Mouse (Mus musculus): Measurements from ENCODE around the gene Fastkd3.

Fastkd3 gene

DNA sequence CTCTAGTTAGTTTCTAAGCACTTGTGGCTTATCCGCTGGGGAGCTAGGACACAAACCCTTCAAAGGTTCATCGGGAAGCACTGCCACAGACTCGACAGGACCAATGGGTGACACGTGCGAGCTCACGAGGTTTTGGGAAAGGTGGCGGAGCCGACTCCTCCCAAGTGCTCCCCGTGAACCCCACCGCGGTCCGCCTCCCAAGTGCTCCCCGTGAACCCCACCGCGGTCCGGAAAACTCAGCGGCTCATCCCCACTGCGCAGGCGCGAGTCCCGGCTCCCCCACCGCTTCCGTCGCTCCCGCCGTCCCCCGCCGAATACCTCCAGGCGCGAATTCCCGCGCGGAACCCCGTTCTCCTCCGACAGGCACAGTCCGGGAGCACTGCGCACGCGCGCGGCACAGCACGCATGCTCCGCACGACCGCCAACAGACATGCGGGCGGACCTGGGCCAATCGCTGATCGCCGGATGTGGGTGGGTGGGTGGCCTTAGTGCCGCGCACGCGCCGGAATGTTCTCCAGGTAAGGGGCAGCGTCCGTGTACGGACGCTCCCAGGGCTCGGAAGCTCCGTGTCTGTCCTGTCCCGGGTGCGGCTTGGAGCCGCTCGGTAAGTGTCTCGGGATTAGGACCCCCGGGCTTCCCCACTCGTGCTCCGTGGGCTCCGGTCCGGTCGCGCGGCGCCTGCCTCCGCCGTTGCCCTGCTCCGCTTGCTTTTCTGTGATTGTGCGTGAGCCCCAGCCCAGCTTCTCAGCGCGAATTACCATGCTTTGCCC, at the start of gene Fastkd3, which contains the start of gene Mtrr:
Gene Fastkd3, plus strand, starts transcription at position 488 of the 770 bp plus-strand sequence.
Gene Mtrr, minus strand, starts transcription at position 403 of the 770 bp plus-strand sequence.
- CTCF ChIA-PET, result no interaction called here

DNA sequence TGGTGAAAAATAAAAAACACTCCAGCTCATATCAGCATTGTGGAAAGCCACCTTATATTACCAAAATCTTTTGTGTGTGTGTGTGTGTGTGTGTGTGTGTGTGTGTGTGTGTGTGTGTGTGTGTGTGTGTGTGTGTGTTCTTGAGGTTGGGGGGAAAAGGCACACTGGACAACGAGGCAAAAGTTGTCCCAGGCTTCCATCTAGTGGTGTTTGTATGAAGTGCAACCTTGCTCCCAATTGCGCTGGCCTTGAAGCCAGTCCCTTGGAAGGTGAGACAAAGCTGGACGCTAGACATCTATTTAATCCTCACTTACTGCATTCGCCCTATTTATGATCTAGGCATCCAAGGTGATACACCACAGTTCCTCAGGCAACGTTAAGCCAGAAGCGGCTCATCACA, 28.6 kb upstream of the Fastkd3 start:
- CTCF ChIA-PET, result interaction anchor here (0.7 kb wide), 1 partner anchor 1562 kb away, joined by 5 read pairs; no protein-coding TSS in a partner anchor

DNA sequence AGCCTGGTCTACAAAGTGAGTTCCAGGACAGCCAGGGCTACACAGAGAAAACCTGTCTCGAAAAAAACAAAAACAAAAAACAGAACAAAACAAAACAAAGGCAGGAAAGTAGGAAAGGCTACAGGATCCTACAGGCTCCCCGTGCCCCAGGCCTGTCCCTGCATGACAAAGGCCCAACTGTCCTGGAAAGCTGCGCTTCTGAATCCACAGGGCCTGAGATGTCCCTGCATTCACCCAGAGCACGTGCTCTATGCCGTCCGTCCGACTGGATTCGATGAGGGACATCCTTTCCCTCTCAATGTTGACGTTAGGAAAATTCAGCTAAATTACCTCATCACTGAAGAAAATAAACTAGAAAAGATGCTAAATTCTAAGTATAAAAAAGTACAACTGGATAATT, 13.9 kb upstream of the Fastkd3 start:
- CTCF ChIA-PET, result no interaction called here

DNA sequence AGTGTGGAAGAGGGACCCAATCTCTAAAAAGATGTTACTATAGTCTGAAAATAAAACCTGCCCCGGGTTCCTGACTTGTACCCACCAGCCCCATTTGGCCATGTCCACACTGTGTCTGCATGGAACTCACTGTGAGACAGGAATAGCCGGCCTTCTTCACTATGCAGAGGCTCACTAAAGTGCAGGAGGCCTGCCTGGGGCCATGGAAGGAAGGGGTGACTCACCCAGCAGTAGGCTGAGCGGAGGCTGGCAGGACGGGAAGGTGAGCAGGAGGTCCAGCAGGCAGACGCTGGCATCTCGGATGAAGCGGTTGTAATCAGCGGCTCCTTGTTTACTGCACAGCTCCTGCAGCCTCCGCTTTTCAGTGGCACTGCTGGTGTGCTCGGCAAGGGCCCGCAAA, 13.5 kb upstream of the Fastkd3 start:
- CTCF ChIA-PET, result no interaction called here

DNA sequence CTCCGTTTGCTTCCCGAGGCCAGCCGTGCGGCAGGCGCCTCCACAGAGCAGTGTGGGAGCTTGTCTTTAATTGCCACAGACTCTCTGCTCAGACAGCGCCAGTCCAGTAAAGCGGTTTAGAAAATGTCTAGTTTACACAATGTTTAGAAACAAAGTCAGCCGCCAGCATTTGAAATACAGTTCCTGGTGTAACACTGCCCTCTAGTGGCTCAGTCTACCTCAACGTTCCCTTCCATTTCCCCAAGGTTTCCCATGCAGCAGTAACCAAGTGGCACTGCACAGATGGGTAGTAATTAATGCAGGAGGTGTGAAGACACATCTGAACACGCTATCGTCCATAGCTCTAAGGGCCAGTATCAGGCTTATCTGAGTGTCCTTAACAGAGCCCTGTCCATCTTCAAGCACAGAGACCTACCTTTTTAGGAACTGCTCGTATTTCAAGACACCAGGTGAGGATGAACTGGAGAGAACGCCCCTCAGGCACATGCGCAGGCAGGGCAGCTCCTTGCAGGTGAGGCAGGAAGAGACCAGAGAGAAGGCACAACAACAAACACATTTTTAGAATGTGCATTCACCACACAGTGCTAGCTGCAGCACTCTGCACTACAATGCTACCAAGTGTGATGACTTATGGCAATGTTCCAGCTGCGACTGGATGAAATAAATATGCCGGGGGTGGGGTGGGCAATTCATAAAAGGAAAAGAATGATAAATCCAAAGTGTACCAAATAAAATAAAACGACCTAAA, 12.3 kb upstream of the Fastkd3 start:
- CTCF ChIA-PET, result no interaction called here

DNA sequence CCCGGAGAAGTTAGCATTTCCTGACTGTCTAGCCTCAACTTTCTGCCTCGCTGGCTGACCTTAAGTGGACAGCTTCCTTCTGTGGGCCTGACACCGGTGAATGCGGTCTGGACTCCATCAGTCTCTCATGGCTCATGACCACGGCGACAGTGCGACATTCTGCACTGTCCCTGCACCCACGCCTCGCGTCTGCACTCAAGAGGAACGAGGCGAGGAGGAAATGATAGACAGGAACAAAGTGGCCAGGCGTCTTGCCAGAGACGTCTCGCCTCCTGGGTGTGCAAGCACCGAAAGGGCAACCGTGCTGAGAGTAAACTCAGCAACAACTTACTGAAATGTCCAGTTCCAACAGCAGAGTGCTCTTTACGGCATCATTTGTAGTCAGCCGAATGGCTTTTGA, 9.8 kb upstream of the Fastkd3 start:
- CTCF ChIA-PET, result no interaction called here

DNA sequence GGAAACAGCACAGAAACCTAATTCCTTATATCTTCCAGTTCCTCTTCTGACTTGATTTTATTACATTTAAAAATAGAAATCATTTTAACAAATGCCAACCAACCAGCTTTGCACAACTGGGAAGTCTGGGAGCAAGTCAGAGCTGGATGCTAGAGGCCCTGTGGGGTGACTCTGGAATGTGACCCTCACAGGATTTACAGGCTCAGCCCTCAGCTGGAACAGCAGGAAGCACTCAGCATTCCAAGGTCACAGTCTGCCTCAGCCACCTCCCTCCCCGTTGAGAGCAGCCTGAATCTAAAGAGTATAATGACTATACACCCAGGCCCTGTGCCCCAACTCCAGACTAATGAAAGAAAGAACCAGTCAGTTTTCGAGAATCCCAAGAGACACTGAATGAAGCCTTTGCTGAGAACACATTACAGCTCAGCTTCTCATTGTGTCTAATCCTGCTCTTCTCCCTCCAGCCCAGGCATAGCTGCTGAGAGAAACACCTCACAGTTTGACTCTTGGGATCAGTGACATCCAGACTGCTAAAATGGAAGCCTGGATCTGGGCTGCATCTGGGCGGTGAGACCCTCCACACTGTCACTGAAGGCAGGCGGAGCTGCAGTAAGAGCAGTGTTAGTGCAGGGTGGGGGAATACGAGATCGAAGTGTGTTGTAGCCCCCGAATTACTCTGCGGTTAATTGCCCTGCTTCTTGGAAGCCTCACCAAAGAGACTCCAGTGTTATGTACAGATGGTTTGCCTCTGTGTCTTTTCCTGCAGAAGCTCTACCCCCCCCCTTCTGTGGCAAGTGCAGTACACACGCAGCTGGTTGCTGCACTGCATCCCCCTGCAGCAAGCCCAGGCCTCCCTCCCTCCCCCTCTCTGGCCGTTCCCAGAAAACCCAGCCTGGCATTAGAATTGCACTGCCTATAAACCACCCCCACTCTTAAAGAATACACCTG, 8.8 kb upstream of the Fastkd3 start:
- CTCF ChIA-PET, result no interaction called here

DNA sequence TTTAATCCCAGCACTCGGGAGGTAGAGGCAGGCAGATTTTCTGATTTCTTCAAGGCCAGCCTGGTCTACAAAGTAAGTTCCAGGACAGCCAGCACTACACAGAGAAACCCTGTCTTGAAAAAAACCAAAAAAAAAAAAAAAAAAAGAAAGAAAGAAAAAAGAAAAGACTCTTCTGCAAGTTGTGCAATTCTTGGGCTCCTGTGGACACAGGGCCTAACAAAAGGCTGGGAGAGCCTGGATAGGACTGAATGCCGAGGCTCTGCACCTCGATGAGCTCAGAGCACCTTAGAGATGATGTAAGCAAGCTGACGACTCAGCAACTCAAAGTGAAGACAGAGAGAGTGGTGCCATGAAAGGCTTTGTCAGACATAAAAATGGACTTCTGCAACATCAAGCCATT, 7.6 kb upstream of the Fastkd3 start:
- CTCF ChIA-PET, result no interaction called here

DNA sequence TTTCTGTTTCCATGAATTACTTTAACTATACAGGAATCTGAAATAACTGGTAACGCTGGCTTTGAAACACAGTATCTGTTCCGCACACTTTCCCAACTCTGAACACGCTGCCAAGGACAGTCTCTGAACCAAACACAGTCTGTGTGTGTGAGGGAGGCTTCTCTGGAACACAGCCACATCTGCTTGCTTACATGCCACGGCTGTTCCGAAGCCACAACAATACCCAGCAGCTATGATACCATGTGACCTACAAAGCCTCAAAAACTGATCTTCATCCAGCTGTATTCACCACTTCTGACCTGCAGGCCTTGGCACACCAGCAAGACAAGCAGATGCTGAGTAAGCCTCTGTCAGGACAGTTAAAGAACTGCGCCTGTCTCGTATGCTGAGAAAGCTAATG, 4.1 kb upstream of the Fastkd3 start:
- CTCF ChIA-PET, result no interaction called here

DNA sequence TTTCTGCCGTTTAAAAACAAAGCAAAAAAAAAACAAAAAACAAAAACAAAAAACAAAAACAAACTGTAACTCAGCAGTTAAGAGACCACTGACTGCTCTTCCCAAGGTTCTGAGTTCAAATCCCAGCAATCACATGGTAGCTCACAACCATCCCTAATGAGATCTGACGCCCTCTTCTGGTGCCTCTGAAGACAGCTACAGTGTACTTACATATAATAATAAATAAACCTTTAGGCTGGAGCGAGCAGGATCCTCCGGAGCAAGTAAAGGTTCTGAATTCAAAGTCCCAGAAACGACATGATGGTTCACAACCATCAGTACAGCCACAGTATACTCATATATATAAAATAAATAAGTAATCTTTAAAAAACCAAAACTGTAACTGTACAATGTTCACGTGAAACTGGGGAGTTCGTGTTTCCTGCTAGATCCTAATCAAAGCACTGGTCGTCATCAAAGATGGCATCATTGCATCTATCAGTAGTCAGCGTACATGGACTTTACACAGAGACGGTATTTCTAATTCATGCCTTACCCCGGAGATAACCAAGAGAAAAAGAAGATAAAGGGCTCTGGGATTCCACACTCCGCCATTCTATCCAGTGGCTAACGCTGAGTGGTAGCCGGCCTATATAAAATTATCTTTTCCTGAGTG, 821 bp upstream of the Fastkd3 start:
- CTCF ChIA-PET, result interaction anchor here (0.7 kb wide), 1 partner anchor 907 kb away, joined by 3 read pairs; no protein-coding TSS in a partner anchor

DNA sequence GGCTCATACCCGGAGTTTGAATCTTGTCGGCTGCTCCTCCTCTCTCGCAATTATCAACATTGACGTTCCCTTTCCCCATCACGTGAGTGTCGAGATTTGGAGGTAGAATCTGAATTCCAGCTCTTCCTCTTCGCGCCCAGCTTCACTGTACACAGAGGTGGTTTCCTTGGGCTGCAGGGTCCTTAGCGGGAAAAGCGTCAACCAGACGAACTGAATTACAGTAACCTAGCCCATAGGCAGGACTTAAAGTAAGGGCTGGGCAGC, 415 bp downstream of the Fastkd3 start:
- CTCF ChIA-PET, result no interaction called here

DNA sequence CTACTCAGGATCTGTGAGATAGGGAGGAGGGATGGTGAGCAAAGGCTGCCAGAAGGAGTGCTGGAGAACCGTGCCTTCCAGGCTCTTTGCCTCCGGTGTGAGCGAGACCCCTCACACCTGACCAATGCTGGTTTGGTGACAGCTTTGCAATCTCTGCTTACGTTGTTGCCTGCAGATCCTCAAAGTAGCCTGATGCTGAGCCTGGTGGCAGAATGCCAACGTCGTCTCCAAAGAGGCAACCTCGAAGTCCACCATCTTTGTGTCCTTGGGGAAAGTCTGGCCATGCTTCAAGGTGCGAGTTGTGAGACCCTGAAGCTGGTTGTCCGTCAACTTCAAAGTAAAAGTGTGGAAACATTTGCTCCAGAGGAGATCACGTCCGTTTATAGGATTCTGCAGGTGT, 1.9 kb downstream of the Fastkd3 start:
- CTCF ChIA-PET, result no interaction called here

DNA sequence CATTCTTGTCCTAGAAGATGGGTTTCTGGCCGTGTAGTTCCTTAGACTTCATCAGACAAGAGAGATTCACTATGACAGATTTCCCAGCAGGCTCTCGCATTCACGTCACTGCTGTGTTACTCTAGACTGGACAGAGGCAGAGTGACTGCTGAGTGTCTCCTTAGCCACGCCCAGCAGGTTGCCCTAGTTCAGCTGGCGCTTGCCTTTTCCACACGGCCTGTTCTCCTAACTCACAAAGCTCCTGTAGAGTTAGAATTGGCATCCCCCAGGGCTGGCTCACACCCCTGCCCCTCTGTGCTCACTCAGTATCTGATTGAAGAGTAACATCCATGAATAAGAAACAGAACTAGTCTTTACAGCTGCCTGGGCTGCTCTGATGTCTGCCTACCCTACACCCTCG, 3.4 kb downstream of the Fastkd3 start:
- CTCF ChIA-PET, result no interaction called here

DNA sequence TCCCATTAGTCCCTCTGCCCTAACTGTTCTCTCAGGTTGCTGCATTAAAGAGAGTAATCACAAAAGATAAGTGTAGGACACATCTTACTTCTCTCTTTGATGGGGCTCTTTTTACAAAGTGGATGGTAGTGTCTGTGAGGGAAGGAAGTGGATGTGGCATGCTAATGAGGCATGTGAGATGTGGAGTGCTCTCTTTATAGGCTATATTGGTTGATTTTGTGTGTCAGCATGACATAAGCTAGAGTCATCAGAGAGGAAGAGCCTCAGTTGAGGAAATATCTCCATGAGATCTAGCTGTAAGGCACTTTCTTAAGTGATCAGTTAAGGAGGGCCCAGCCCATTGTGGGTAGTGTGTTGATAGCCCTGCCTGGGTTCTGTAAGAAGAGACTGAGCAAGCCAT, 6.3 kb downstream of the Fastkd3 start:
- CTCF ChIA-PET, result no interaction called here

DNA sequence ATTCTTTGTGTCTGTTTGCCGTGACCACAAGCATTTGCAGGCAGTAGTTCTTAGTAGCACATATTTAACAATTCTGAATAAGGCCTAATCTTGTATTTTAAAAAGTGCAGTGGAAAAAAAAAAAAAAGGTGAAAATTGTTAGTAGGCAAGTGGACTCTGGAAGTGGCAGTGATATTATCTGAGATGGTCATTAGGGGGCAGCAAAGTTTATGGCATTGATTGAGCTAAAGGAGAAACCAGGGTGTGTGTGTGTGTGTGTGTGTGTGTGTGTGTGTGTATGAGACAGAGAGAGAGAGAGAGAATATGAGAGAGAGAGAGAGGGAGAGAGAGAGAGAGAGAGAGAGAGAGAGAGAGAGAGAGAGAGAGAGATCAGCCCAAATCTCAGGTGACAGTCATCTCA, 11.8 kb downstream of the Fastkd3 start:
- CTCF ChIA-PET, result no interaction called here

DNA sequence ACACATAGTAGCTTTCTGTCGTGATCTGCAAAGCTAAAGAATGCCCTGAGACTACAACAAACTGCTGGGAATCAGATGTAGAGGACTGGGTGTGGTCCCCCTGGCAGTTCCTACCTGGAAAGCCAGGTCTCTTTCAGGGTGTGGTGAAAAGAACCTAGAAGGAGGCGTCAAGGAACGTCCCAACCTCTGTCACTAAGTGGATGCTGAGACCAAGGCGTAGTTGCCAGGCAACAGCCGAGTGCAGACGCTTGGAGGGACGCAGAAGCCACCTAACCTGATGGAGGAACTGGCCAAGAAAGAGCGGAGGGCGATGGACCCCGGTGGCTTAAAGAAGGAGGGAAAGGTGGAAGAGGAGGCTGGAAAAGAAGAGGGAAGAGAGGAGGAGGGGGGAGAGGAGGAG, 15.2 kb downstream of the Fastkd3 start, which contains the start of gene 1700001L19Rik:
Gene 1700001L19Rik, plus strand, starts transcription at position 223 of the 400 bp plus-strand sequence.
- CTCF ChIA-PET, result interaction anchor here (0.6 kb wide), 1 partner anchor 52 kb away, joined by 8 read pairs; no protein-coding TSS in a partner anchor

DNA sequence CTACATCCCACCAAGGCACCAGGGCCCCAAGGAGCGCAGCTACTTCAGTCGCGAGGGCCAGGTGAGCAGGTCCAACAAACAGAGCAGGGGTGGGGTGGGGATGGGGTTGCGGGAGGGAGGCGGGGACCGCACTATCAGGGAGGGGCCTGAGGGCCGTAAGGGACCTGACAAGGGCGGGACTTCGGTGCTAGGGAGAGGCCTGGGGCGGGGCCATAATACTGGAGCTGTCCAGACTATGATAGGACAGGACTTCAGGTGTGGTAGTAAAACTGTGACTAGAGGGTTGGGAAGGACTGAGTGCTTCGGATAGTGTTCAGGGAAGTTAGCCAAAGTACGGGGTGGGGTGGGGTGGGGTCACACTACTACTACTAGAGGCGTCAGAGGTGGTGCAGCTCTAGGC, 15.6 kb downstream of the Fastkd3 start:
- CTCF ChIA-PET, result interaction anchor here (0.6 kb wide), 1 partner anchor 52 kb away, joined by 8 read pairs; no protein-coding TSS in a partner anchor

DNA sequence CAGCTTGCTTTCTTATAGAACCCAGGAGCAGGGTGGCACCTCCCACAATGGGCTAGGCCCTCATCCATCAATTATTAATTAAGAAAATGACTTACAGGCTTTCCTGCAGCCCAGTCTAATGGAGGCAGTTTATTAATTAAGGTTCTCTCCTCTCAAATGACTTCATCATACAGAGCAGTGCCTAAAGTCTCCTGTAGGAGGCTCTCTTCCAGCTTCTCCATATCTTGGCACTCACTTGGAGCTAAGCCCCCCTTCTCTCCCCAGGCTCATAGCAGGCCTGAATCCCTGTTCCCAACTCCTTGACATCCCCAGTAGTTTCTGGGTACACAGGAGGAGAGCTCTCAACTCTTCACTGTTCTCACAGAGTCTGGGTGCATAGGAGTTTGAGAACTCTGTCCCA, 16.9 kb downstream of the Fastkd3 start:
- CTCF ChIA-PET, result no interaction called here

DNA sequence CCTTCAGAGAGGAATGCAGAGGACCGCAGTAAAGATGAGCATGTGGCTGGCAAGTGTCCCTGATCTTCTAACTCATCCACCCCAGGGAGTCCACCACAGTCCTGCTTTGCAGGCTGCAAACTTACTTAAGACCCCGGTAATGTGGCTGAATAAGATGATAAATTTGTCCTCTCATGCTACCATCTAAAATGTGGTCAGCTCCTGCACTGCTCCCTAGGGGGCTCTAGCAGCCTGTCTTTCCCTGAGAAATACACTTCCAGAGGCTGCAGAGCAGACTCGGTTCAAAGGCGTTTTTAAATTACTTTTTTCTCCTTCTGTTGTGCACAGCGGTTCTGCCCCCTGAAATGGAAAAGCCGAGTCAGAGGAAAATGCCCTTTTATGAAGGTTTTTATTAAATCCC, 19.1 kb downstream of the Fastkd3 start:
- CTCF ChIA-PET, result no interaction called here

DNA sequence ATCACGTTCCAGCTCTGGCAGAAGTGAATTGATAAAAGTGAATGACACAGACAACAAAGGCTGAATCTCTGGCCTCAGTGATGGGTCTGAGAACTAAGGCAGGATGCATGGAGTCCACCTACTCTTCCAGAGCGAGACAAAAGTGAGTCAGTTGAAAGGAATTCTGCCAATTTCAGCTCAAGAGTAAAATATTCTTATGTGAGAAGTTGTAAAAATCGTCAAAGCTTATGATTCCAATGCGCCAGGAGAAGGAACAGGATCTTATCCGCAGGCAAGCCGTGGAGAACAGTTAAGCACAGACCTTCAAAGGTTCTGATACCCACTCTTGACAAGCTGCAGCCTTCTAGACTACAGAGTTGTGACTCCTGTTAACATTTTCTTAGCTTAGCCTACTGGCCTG, 21.1 kb downstream of the Fastkd3 start:
- CTCF ChIA-PET, result no interaction called here

DNA sequence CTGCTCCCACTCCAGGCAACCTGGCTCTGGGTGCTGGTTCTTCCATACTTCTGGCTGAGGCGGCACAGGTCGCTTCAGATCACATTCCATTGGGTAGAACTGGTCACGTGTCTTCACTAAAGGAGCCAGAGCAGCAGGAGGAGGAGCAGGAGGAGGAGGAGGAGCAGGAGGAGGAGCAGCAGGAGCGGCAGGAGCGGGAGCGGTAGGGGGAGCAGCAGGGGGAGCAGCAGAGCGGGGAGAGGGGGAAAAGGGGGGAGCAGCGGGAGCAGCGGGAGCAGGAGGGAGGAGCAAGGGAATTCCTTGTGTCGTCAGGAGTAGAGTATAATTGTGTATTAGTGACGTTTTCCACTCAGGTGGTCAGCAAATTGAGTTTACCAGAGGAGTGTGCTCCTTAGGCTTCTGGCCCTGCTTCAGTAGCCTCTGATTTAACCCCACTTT, 23.7 kb downstream of the Fastkd3 start:
- CTCF ChIA-PET, result no interaction called here
